Mouse (Mus musculus) C2C12 (cell line): Measurements from ENCODE around the gene Meiob. TPM values are rescaled to one million over a fixed set of nuclear protein-coding genes. Genes with fewer than 3 reads are reported as not detected.

Experiments
- H3K27me3 ChIP-seq: one replicate; pipeline ENCODE4 v1.6.1; 2011; ENCODE audit not compliant: control insufficient read depth, insufficient read depth, insufficient read length
- H3K36me3 ChIP-seq: one replicate; pipeline ENCODE4 v1.6.1; 2011; ENCODE audit not compliant: control insufficient read depth, insufficient read depth
- H3K4me3 ChIP-seq: one replicate; pipeline ENCODE4 v1.5.1; 2011; ENCODE audit warnings: mild to moderate bottlenecking, control low read depth; ENCODE audit not compliant: poor library complexity, insufficient read depth, severe bottlenecking
- H3K79me2 ChIP-seq: one replicate; pipeline ENCODE4 v1.6.1; 2011; ENCODE audit not compliant: control insufficient read depth, insufficient read depth
- H3K79me3 ChIP-seq: one replicate; pipeline ENCODE4 v1.6.1; 2011; ENCODE audit warnings: low read depth, control low read depth
- H3ac ChIP-seq: one replicate; pipeline ENCODE3; 2011; ENCODE audit warnings: low read depth; ENCODE audit not compliant: control insufficient read depth, insufficient read length
- CEBPB ChIP-seq: IDR thresholded peaks from one replicate; pipeline ENCODE4 v1.6.1; 2011; ENCODE audit warnings: low read depth, mild to moderate bottlenecking, control low read depth, moderate library complexity
- CTCF ChIP-seq: IDR thresholded peaks from one replicate; pipeline ENCODE4 v1.5.1; 2011; ENCODE audit not compliant: control insufficient read depth, insufficient read depth, insufficient read length
- FOSL1 ChIP-seq: IDR thresholded peaks from one replicate; pipeline ENCODE4 v1.8.0; 2011; ENCODE audit warnings: mild to moderate bottlenecking, low read length; ENCODE audit not compliant: poor library complexity, insufficient read depth, severe bottlenecking
- MAX ChIP-seq: IDR thresholded peaks from one replicate; pipeline ENCODE4 v1.6.1; 2011; ENCODE audit warnings: mild to moderate bottlenecking, control low read depth
- MYOD1 ChIP-seq: IDR thresholded peaks from one replicate; pipeline ENCODE4 v1.6.1; 2011; ENCODE audit warnings: low read depth; ENCODE audit not compliant: control insufficient read depth, insufficient read length
- MYOG ChIP-seq: IDR thresholded peaks from one replicate; pipeline ENCODE4 v1.6.1; 2011; ENCODE audit not compliant: control insufficient read depth, insufficient read length; ENCODE audit errors: extremely low read depth
- USF1 ChIP-seq: IDR thresholded peaks from one replicate; pipeline ENCODE4 v1.6.1; 2011; ENCODE audit warnings: low read depth, mild to moderate bottlenecking, control low read depth, moderate library complexity
- polyA plus RNA-seq: library from polyadenylated mRNA; unstranded; fragments of >200 nt; fragmentation: generic; extraction: Trizol; gene quantifications from one replicate; pipeline ENCODE4 v1.2.1, GENCODE M21; 2012; ENCODE audit warnings: missing spikeins

Meiob gene
- polyA plus RNA-seq, 1 experiment: not detected

DNA sequence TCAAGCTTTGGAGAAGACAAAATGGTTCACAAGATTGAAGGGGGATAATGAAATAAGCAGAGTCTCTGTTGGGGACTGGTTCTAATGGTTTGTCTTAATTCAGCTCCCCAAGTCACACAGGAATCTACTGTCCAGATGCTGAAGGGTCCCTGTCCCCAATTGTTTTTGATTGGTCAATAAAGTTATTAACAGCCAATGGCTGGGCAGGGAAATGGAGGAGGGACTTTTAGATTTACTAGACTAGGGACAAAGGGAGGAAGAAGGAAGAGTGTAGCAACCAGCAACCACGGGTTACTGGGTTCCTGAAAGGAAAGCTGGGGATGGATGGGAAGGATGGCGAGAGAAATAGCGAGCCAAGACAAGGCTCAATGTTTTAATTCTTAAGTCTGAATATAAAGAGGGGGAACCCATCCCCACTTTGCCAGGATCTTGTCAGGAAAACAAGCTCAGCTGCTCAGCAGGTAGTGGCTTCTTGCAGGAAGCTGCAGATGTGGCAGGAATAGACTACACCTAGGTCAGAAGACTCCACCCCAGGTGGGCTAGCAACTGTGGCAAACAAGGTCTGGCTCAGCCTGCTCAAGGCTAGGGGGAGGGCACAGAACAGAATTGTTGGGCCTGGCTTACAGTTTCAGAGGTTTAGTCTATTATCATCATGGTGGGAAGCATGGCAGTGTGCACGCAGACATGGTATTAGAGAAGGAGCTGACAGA is 69.8 kb downstream of the Meiob start:
- TF ChIP-seq MAX (no peak), USF1 (no peak), CEBPB (no peak), FOSL1 (no peak), MYOG (no peak), MYOD1 (no peak), CTCF (no peak)
- Histone ChIP-seq H3K4me3 (no peak overlapping the region), H3K79me3 (no peaks in the 10 kb centered on the region), H3K79me2 (no peaks in the 10 kb centered on the region), H3ac (no peak overlapping the region), H3K36me3 (no peaks in the 10 kb centered on the region), H3K27me3 (peaks cover 5% of the 10 kb centered on the region)

DNA sequence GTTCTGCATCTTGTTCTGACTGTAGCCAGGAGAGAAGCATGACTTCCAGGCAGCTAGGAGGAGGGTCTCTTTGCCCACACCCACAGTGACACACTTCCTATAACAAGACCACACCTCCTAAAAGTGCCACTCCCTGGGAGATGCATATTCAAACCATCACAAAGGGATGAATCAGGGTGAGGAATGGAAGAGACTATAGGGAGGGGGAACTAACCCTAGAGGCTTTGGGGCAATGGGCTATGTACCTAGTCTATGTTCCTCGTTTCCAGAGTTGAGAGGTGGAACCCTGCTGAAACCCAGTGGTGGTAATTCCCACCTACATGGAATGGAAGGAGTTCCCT is 70.3 kb downstream of the Meiob start:
- TF ChIP-seq CEBPB (no peak), MYOD1 (no peak), USF1 (no peak), MAX (no peak), FOSL1 (no peak), MYOG (no peak), CTCF (no peak)
- H3K79me3 ChIP-seq: no peaks in the 10 kb centered on the region
- H3K4me3 ChIP-seq: no peak overlapping the region
- H3K79me2 ChIP-seq: no peaks in the 10 kb centered on the region
- H3K27me3 ChIP-seq: peaks cover 5% of the 10 kb centered on the region
- no peak overlapping the region for H3ac ChIP-seq
- H3K36me3 ChIP-seq: no peaks in the 10 kb centered on the region

DNA sequence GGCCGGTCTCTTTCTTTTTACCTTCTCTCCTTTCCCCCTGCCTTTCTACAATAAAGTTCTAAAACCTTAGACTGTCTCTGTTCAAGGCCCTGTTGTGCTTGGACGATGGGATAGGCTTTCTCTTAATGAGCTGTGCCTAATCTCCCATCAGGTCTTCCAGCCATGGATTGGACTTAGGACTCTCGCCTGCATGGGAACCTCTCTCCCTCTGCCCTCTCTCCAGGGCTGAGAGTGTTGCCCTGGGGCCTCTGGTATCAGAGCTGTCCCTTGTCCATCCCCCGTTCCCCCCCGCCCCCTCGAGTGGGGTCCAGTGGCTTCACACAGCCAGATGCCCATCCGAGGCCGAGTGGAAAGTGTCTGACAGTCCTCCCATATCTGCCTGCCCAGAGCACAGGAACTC is 70.9 kb downstream of the Meiob start:
- H3K79me2 ChIP-seq: no peaks in the 10 kb centered on the region
- H3K27me3 ChIP-seq: peaks cover 5% of the 10 kb centered on the region
- no peaks in the 10 kb centered on the region for H3K36me3 ChIP-seq
- H3K79me3 ChIP-seq: no peaks in the 10 kb centered on the region
- TF ChIP-seq USF1 (no peak), CTCF (no peak), FOSL1 (no peak), MYOD1 (no peak), MAX (no peak), CEBPB (no peak), MYOG (no peak)
- no peak overlapping the region for H3ac ChIP-seq
- H3K4me3 ChIP-seq: no peak overlapping the region

DNA sequence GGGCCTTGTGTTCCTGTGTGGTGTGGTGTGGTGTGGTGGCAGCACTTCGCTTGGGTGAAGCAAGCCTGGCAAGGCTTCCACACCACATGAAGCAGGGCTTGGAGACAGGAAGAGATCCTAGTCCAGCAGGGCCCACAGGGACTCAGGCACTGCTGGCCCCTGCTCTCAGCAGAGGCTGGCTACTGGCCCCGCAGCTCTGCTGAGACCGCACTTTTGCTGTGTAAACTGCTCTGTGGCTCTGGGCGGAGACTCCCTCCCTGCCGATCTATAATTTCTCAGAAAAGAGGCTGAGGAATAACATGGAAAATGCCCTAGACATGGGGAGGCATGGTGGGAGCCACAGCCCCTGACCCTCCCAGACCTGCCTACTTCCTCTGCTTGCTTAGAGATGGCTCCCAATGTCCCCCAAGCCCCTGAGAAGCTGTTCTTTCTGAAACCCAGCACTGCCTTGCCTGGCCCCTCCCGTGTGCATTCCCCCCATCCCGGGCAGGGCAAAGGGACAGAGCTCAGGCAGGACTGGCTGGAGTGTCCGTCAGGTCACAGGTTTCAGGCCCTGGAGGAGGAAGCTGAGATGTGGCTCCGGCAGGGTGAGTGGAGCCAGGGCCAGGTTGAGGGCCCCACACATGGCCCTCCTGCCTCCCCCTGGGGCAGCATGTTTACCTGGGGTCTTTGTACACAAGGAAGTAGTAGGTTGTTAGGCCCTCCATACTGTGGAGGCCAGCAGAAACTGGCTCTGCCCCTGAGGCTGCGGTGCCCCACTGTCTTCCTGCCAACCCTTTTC is 73.4 kb downstream of the Meiob start:
- H3ac ChIP-seq: no peak overlapping the region
- no peaks in the 10 kb centered on the region for H3K36me3 ChIP-seq

DNA sequence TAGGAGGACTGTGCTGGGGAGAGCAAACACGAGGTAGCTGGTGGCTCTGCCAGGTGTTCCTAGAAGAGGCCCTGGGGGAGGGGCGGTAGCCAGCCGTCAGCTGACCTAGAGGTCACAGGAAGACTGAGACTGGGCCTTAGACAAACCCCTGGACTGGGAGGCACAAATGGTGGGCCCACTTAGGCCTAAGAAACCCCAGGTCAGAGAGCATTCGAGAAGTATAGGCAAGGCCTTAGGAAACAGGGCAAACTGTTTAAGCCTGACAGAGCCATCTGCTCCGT is 74.0 kb downstream of the Meiob start:
- Histone ChIP-seq H3K27me3 (peaks cover 5% of the 10 kb centered on the region), H3K4me3 (no peak overlapping the region), H3ac (no peak overlapping the region), H3K36me3 (no peaks in the 10 kb centered on the region), H3K79me3 (no peaks in the 10 kb centered on the region), H3K79me2 (no peaks in the 10 kb centered on the region)
- TF ChIP-seq CTCF (no peak), MYOD1 (no peak), FOSL1 (no peak), MAX (no peak), USF1 (no peak), MYOG (no peak), CEBPB (no peak)

More for the DNA sequence above, 73.4 kb downstream of the Meiob start:
- Histone ChIP-seq H3K27me3 (peaks cover 5% of the 10 kb centered on the region), H3K79me2 (no peaks in the 10 kb centered on the region), H3K4me3 (no peak overlapping the region), H3K79me3 (no peaks in the 10 kb centered on the region)
- TF ChIP-seq USF1 (no peak), MAX (no peak), MYOD1 (no peak), FOSL1 (no peak), MYOG (no peak), CEBPB (no peak), CTCF (no peak)
